Mouse (Mus musculus): ENCODE results near the gene Pou3f4. TPM values are rescaled to one million over a fixed set of nuclear protein-coding genes. Genes with fewer than 3 reads are reported as not detected.
A peak's percentile ranks its signal among the peaks of the same experiment; 100 is the strongest.

Gene Pou3f4
- polyA plus RNA-seq, 1 experiment from 2014 or later: 0.06 TPM

DNA sequence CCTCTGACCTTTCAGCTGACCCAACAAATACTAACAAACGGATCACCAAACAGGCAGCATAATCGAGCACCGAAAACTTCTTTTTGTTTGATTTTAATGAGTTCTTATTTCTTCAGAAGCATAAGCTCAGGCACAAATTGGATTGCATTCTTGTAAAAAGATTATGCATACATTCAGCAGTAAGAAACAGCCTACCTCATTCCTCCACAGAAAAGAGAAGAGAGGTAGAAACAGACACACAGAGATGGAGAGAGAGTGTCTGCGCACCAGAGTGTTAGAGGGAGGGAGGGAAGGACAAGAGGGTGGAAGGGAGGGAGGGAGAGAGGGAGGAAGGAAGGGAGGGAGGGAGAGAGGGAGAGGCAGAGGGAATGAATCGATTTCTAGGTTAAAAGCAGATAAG, 2.0 kb upstream of the Pou3f4 start:
- Histone ChIP-seq H3K27ac (replicated peaks) (no peak overlapping the region), H3K9ac (ENCODE audit: low read length) (no peak overlapping the region), H3K9me3 (ENCODE audit: control insufficient read depth, low read length) (no peaks in the 10 kb centered on the region), H3K4me2 (replicated peaks; ENCODE audit: low read depth) (no peak overlapping the region), H3K36me3 (ENCODE audit: control insufficient read depth, insufficient read depth, low read length) (no peaks in the 10 kb centered on the region), H3K27me3 (ENCODE audit: control insufficient read depth, insufficient read depth, low read length) (no peaks in the 10 kb centered on the region), H3K4me1 (replicated peaks; ENCODE audit: control insufficient read depth, insufficient read depth) (no peaks in the 10 kb centered on the region), H3K4me3 (ENCODE audit: low read depth, low read length) (no peak overlapping the region)
- TF ChIP-seq CTCF (IDR thresholded peaks at IDR 0.05; ENCODE audit: low read depth) (no peak), EP300 (optimal IDR thresholded peaks at IDR 0.05) (no peak)
- ATAC-seq (ENCODE audit: low FRiP score, low TSS enrichment): no peak
- no peak for DNase-seq (ENCODE audit: low spot score)
- WGBS: 31% methylated on average over 5 of the region's 5 CpGs

DNA sequence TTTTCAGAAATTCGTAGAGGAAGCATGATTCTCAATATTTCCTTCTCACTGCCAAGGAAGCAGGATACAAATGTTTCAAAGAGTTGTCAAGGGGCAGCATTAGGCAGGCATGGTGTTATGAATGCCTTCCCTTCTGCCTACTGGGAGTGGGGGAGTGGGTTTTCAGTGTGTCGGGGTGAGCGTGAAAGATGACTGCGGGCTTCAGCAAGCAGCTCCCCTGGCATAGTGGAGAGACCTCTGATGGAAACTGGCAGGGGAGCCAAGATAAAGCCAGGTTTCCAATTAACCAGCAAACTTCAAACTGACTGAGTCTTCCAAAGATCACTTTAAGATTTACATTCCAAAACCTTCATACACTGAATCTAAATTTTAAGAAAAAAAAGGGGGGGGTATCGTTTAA, 679 bp upstream of the Pou3f4 start:
- Histone ChIP-seq H3K9me3 (ENCODE audit: control insufficient read depth, low read length) (no peaks in the 10 kb centered on the region), H3K9ac (ENCODE audit: low read length) (no peak overlapping the region), H3K27me3 (ENCODE audit: control insufficient read depth, insufficient read depth, low read length) (no peaks in the 10 kb centered on the region), H3K4me3 (ENCODE audit: low read depth, low read length) (no peak overlapping the region), H3K27ac (replicated peaks) (no peak overlapping the region), H3K4me2 (replicated peaks; ENCODE audit: low read depth) (no peak overlapping the region), H3K36me3 (ENCODE audit: control insufficient read depth, insufficient read depth, low read length) (no peaks in the 10 kb centered on the region), H3K4me1 (replicated peaks; ENCODE audit: control insufficient read depth, insufficient read depth) (no peaks in the 10 kb centered on the region)
- TF ChIP-seq CTCF (IDR thresholded peaks at IDR 0.05; ENCODE audit: low read depth) (no peak), EP300 (optimal IDR thresholded peaks at IDR 0.05) (no peak)
- no peak for ATAC-seq (ENCODE audit: low FRiP score, low TSS enrichment)
- DNase-seq (ENCODE audit: low spot score): no peak
- WGBS: 23% methylated on average over 5 of the region's 5 CpGs

GRCm38 (mm10) chrX:110814592-110815548, 790 bp downstream of the Pou3f4 start:
- Histone ChIP-seq H3K4me1 (replicated peaks; ENCODE audit: control insufficient read depth, insufficient read depth) (no peaks in the 10 kb centered on the region), H3K36me3 (ENCODE audit: control insufficient read depth, insufficient read depth, low read length) (no peaks in the 10 kb centered on the region), H3K9me3 (ENCODE audit: control insufficient read depth, low read length) (no peaks in the 10 kb centered on the region), H3K27me3 (ENCODE audit: control insufficient read depth, insufficient read depth, low read length) (no peaks in the 10 kb centered on the region), H3K4me2 (replicated peaks; ENCODE audit: low read depth) (peak overlapping the region; percentile 60), H3K4me3 (ENCODE audit: low read depth, low read length) (peak overlapping the region; percentile 32), H3K9ac (ENCODE audit: low read length) (no peak overlapping the region), H3K27ac (replicated peaks) (no peak overlapping the region)
- TF ChIP-seq CTCF (IDR thresholded peaks at IDR 0.05; ENCODE audit: low read depth): no peak
- whole genome bisulfite sequencing: 18% methylated on average over 52 of the region's 52 CpGs
- 0 out of 2 replicates have a peak, but pooled peaks have one; percentile 21 for ATAC-seq (ENCODE audit: low FRiP score, low TSS enrichment)
- peak; percentile 10 for DNase-seq (ENCODE audit: low spot score)

DNA sequence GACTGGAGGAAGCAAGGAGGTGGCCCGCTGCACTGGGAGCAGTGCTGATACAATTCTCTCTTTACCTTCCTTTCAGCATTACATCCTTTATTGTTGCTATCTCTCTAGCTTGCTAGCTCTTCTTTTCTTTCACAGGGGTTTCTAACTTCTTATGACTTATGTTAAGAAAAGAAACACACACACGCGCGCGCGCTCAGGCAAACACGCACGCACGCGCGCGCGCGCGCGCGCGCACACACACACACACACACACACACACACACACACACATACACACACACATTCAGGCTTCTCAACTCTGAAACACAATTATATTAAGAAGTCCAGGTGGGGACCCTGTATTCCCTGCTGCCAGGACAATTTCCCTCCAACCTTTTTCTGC, 1.5 kb downstream of the Pou3f4 start:
- H3K4me1 ChIP-seq (replicated peaks; ENCODE audit: control insufficient read depth, insufficient read depth): no peaks in the 10 kb centered on the region
- ATAC-seq (ENCODE audit: low FRiP score, low TSS enrichment) (no peak), DNase-seq (ENCODE audit: low spot score) (no peak)
- no peaks in the 10 kb centered on the region for H3K27me3 ChIP-seq (ENCODE audit: control insufficient read depth, insufficient read depth, low read length)
- no peaks in the 10 kb centered on the region for H3K36me3 ChIP-seq (ENCODE audit: control insufficient read depth, insufficient read depth, low read length)
- WGBS: 32% methylated on average over 5 of the region's 18 CpGs
- TF ChIP-seq EP300 (optimal IDR thresholded peaks at IDR 0.05) (no peak), CTCF (IDR thresholded peaks at IDR 0.05; ENCODE audit: low read depth) (no peak)
- H3K4me2 ChIP-seq (replicated peaks; ENCODE audit: low read depth): peak overlapping the region; percentile 60
- no peak overlapping the region for H3K27ac ChIP-seq (replicated peaks)
- H3K9me3 ChIP-seq (ENCODE audit: control insufficient read depth, low read length): no peaks in the 10 kb centered on the region
- no peak overlapping the region for H3K9ac ChIP-seq (ENCODE audit: low read length)
- H3K4me3 ChIP-seq (ENCODE audit: low read depth, low read length): no peak overlapping the region; the same call in 1 of the 2 replicates

- Histone ChIP-seq H3K4me1 (replicated peaks; ENCODE audit: control insufficient read depth, insufficient read depth) (no peaks in the 10 kb centered on the region), H3K9me3 (ENCODE audit: control insufficient read depth, low read length) (no peaks in the 10 kb centered on the region), H3K27ac (replicated peaks) (no peak overlapping the region), H3K27me3 (ENCODE audit: control insufficient read depth, insufficient read depth, low read length) (no peaks in the 10 kb centered on the region), H3K4me3 (ENCODE audit: low read depth, low read length) (no peak overlapping the region), H3K4me2 (replicated peaks; ENCODE audit: low read depth) (no peak overlapping the region), H3K9ac (ENCODE audit: low read length) (no peak overlapping the region), H3K36me3 (ENCODE audit: control insufficient read depth, insufficient read depth, low read length) (no peaks in the 10 kb centered on the region)
- WGBS: 21% methylated on average over 16 of the region's 16 CpGs
- ATAC-seq (ENCODE audit: low FRiP score, low TSS enrichment): no peak
- no peak for TF ChIP-seq CTCF (IDR thresholded peaks at IDR 0.05; ENCODE audit: low read depth)
- no peak for TF ChIP-seq EP300 (optimal IDR thresholded peaks at IDR 0.05)
- DNase-seq (ENCODE audit: low spot score): no peak
These were observed 2.5 kb downstream of the Pou3f4 start for GRCm38 (mm10) chrX:110816609-110817008.

DNA sequence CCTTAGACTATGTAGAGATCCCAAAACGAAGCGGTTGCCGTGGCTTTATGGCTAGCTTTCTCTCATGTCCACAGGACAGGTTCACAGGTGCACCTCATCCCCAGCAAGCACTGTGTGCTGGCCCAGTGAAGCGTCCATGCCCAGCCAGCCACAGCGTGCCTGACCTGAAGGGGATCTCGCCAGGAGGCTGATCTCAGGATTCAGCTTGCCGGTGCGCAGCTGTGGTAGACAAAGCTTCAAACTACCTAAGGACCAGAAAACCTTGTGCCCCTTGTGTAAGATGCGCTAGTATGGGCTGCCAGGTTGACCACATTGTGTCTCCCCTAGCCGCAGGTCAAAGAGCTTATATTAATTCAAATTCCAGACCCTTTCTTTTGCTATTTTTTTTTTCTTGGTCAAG, 3.1 kb downstream of the Pou3f4 start:
- H3K27me3 ChIP-seq (ENCODE audit: control insufficient read depth, insufficient read depth, low read length): no peaks in the 10 kb centered on the region
- no peaks in the 10 kb centered on the region for H3K9me3 ChIP-seq (ENCODE audit: control insufficient read depth, low read length)
- 20% methylated on average over 10 of the region's 10 CpGs for WGBS
- no peak overlapping the region for H3K4me2 ChIP-seq (replicated peaks; ENCODE audit: low read depth)
- TF ChIP-seq EP300 (optimal IDR thresholded peaks at IDR 0.05) (no peak), CTCF (IDR thresholded peaks at IDR 0.05; ENCODE audit: low read depth) (no peak)
- no peak for DNase-seq (ENCODE audit: low spot score)
- no peak overlapping the region for H3K4me3 ChIP-seq (ENCODE audit: low read depth, low read length)
- no peaks in the 10 kb centered on the region for H3K36me3 ChIP-seq (ENCODE audit: control insufficient read depth, insufficient read depth, low read length)
- ATAC-seq (ENCODE audit: low FRiP score, low TSS enrichment): no peak
- no peak overlapping the region for H3K27ac ChIP-seq (replicated peaks)
- H3K4me1 ChIP-seq (replicated peaks; ENCODE audit: control insufficient read depth, insufficient read depth): no peaks in the 10 kb centered on the region
- no peak overlapping the region for H3K9ac ChIP-seq (ENCODE audit: low read length)
